ENCODE assay signal across 16 mouse cellular contexts in genomic region chr12:105526186-105526585, GRCm38 (mm10). TPM values are rescaled to one million over a fixed set of nuclear protein-coding genes. Genes with fewer than 3 reads are reported as not detected.
DNase-seq lines count a peak whose midpoint lies in the region; ATAC-seq and TF ChIP-seq lines count a peak whose summit lies in the region.
"Had no signal": no experiment of that assay in that cellular context is flagged by ENCODE, and none has a peak within 500 bp of the region (broad histone marks: within the 10 kb centered on the region; RNA-seq: fewer than 3 reads in every experiment).

No protein-coding gene starts in this region.

- H3K27me3 ChIP-seq in hindbrain, embryonic 13.5 days: no peaks in the 10 kb centered on the region
- H3K27me3 ChIP-seq in hindbrain, embryonic 10.5 days (ENCODE audit: insufficient read depth, poor library complexity, severe bottlenecking): no peaks in the 10 kb centered on the region
- H3K27me3 ChIP-seq: liver, embryonic 15.5 days; neural tube, embryonic 12.5 days had no signal

- no peak for TF ChIP-seq CTCF in layer of hippocampus, adult 2 months (conservative IDR thresholded peaks at IDR 0.05)

- no peaks in the 10 kb centered on the region for H3K36me3 ChIP-seq in hindbrain, embryonic 13.5 days
- no peaks in the 10 kb centered on the region for H3K36me3 ChIP-seq in hindbrain, embryonic 10.5 days
- H3K36me3 ChIP-seq: liver, embryonic 15.5 days; neural tube, embryonic 12.5 days had no signal

- H3K9me3 ChIP-seq in hindbrain, embryonic 13.5 days: peaks cover 7% of the 10 kb centered on the region; the same call in 1 of the 2 replicates
- H3K9me3 ChIP-seq in hindbrain, embryonic 10.5 days: 0 out of 2 replicates have a peak, but pooled peaks cover 3% of the 10 kb centered on the region
- H3K9me3 ChIP-seq: liver, embryonic 15.5 days had no signal

- peak overlapping the region; percentile 64 for H3K27ac ChIP-seq in hindbrain, embryonic 13.5 days
- no peak overlapping the region for H3K27ac ChIP-seq in hindbrain, embryonic 10.5 days
- H3K27ac ChIP-seq in layer of hippocampus, adult 2 months: peak overlapping the region; percentile 75
- 0 out of 2 replicates have a peak overlapping the region, but pooled peaks have one; percentile 15 for H3K27ac ChIP-seq in brown adipose tissue, adult 24 weeks (replicated peaks; ENCODE audit: low read depth, low read length)
- H3K27ac ChIP-seq: liver, embryonic 15.5 days; neural tube, embryonic 12.5 days had no signal

- no peak overlapping the region for H3K4me2 ChIP-seq in hindbrain, embryonic 13.5 days
- H3K4me2 ChIP-seq: liver, embryonic 15.5 days; neural tube, embryonic 12.5 days had no signal

- no peak overlapping the region for H3K9ac ChIP-seq in hindbrain, embryonic 13.5 days
- H3K9ac ChIP-seq: liver, embryonic 15.5 days; neural tube, embryonic 12.5 days had no signal

- no peak for ATAC-seq in hindbrain, embryonic 13.5 days (ENCODE audit: low FRiP score)
- ATAC-seq: CD4-positive, CD25-positive, alpha-beta regulatory T cell, adult 4 months; midbrain, embryonic 16.5 days had no signal

- DNase-seq in hindbrain, embryonic 10.5 days (ENCODE audit: low spot score): no peak
- no peak for DNase-seq in layer of hippocampus, adult 2 months (ENCODE audit: low spot score in 2 of 2)
- no peak for DNase-seq in layer of hippocampus, adult 11-12 months (ENCODE audit: low spot score)
- DNase-seq in 3T3-L1 (ENCODE audit: low read depth, low spot score): peak; percentile 45
- no peak for DNase-seq in embryo, embryonic 9.5 days (ENCODE audit: extremely low spot score)
- DNase-seq in spleen, postnatal 10 days (ENCODE audit: low spot score in 2 of 2): no peak
- DNase-seq: adrenal gland, postnatal 25 days; right cerebral cortex, postnatal 4 days had no signal

- no peak overlapping the region for H3K4me3 ChIP-seq in hindbrain, embryonic 13.5 days
- no peak overlapping the region for H3K4me3 ChIP-seq in hindbrain, embryonic 10.5 days
- H3K4me3 ChIP-seq in layer of hippocampus, adult 2 months: no peak overlapping the region
- H3K4me3 ChIP-seq in brown adipose tissue, adult 24 weeks (ENCODE audit: insufficient read depth, low read depth, low read length): no peak overlapping the region
- H3K4me3 ChIP-seq: liver, embryonic 15.5 days; neural tube, embryonic 12.5 days had no signal

- 85% methylated on average over 3 of the region's 3 CpGs for WGBS in hindbrain, embryonic 13.5 days
- 91% methylated on average over 3 of the region's 3 CpGs for WGBS in hindbrain, embryonic 10.5 days

- H3K4me1 ChIP-seq in hindbrain, embryonic 13.5 days (replicated peaks): peaks cover 10% of the 10 kb centered on the region
- H3K4me1 ChIP-seq in hindbrain, embryonic 10.5 days (replicated peaks): peaks cover 1% of the 10 kb centered on the region; the same call in 1 of the 2 replicates
- H3K4me1 ChIP-seq in brown adipose tissue, adult 24 weeks (ENCODE audit: control insufficient read depth, insufficient read depth, insufficient read length, low read length): peaks cover 1% of the 10 kb centered on the region; the same call in 1 of the 2 replicates
- H3K4me1 ChIP-seq: liver, embryonic 15.5 days had no signal

RNA-seq across cellular contexts. Expression of gene Bdkrb2, which starts 36.8 kb away (rescaled TPM):
- 1.6 and 1.7 TPM in 2 replicates for polyA plus RNA-seq in hindbrain, embryonic 13.5 days (2015; fragmentation: Nextera tagmentation; extraction: Ambion mirVana)
- 0.61 and 0.64 TPM in 2 replicates for polyA plus RNA-seq in hindbrain, embryonic 10.5 days (2016; fragmentation: Nextera tagmentation; extraction: Ambion mirVana)
- under 1 TPM; 0.28 to 0.69 TPM for total RNA-seq in layer of hippocampus, adult 2 months (2021)
- not detected in 2 replicates for polyA plus RNA-seq in brown adipose tissue, adult 24 weeks (2012; ENCODE audit: insufficient read depth, insufficient read length, missing spikeins)
- total RNA-seq: megakaryocyte, adult 5-6 weeks; MEL had no signal
- polyA plus RNA-seq: CD4-positive, CD25-positive, alpha-beta regulatory T cell, adult 4 months had no signal
